Mouse (Mus musculus): ENCODE measurements around the gene Abhd14a.
A peak's percentile ranks its signal among the peaks of the same experiment; 100 is the strongest.
"Not testable (repeated sequence)": the region's sequence is repeated elsewhere in the genome, so short reads cannot be mapped to it uniquely, and the experiment has no call there.

Abhd14a gene

GRCm38 (mm10) chr9:106447348-106447747 is at the start of gene Abhd14a, which contains the start of gene Abhd14b:
Abhd14a (minus strand) TSS chr9:106447678.
Abhd14b (plus strand) TSS chr9:106447459.
- peak; percentile 94 for DNase-seq (ENCODE audit: low spot score)

- DNase-seq (ENCODE audit: low spot score): not testable (repeated sequence)
Measured at GRCm38 (mm10) chr9:106487602-106488001, 40.1 kb upstream of the Abhd14a start.

GRCm38 (mm10) chr9:106485076-106485475 is 37.6 kb upstream of the Abhd14a start:
- DNase-seq (ENCODE audit: low spot score): no peak

- DNase-seq (ENCODE audit: low spot score): no peak
Measured at GRCm38 (mm10) chr9:106483606-106484005, 36.1 kb upstream of the Abhd14a start.

GRCm38 (mm10) chr9:106483136-106483535 is 35.7 kb upstream of the Abhd14a start:
- no peak for DNase-seq (ENCODE audit: low spot score)

- no peak for DNase-seq (ENCODE audit: low spot score)
Measured at GRCm38 (mm10) chr9:106482578-106483115, 35.2 kb upstream of the Abhd14a start.

- no peak for DNase-seq (ENCODE audit: low spot score)
Measured at GRCm38 (mm10) chr9:106481676-106482075, 34.2 kb upstream of the Abhd14a start.

- DNase-seq (ENCODE audit: low spot score): no peak
Measured at GRCm38 (mm10) chr9:106481075-106481474, 33.6 kb upstream of the Abhd14a start.

- no peak for DNase-seq (ENCODE audit: low spot score)
Measured at GRCm38 (mm10) chr9:106480541-106480940, 33.1 kb upstream of the Abhd14a start.

GRCm38 (mm10) chr9:106478101-106478500 is 30.6 kb upstream of the Abhd14a start:
- no peak for DNase-seq (ENCODE audit: low spot score)

GRCm38 (mm10) chr9:106477649-106478048 is 30.2 kb upstream of the Abhd14a start:
- DNase-seq (ENCODE audit: low spot score): no peak

- DNase-seq (ENCODE audit: low spot score): peak; percentile 98
Measured at GRCm38 (mm10) chr9:106476924-106477484, 29.5 kb upstream of the Abhd14a start, which contains the start of gene Parp3. Parp3 (minus strand) TSS chr9:106476949.

- peak; percentile 53 for DNase-seq (ENCODE audit: low spot score)
Measured at GRCm38 (mm10) chr9:106476002-106476923, 28.8 kb upstream of the Abhd14a start.

- DNase-seq (ENCODE audit: low spot score): no peak
Measured at GRCm38 (mm10) chr9:106475663-106476001, 28.2 kb upstream of the Abhd14a start, which contains the start of gene Rrp9. Rrp9 (plus strand) TSS chr9:106475963.

- DNase-seq (ENCODE audit: low spot score): peak; percentile 25
Measured at GRCm38 (mm10) chr9:106475046-106475445, 27.6 kb upstream of the Abhd14a start.

- peak; percentile 74 for DNase-seq (ENCODE audit: low spot score)
Measured at GRCm38 (mm10) chr9:106474456-106474855, 27.0 kb upstream of the Abhd14a start.

- DNase-seq (ENCODE audit: low spot score): peak; percentile 13
Measured at GRCm38 (mm10) chr9:106473753-106474105, 26.3 kb upstream of the Abhd14a start.

GRCm38 (mm10) chr9:106473081-106473752 is 25.7 kb upstream of the Abhd14a start:
- peak; percentile 12 for DNase-seq (ENCODE audit: low spot score)

GRCm38 (mm10) chr9:106472321-106472720 is 24.8 kb upstream of the Abhd14a start:
- DNase-seq (ENCODE audit: low spot score): no peak

- DNase-seq (ENCODE audit: low spot score): peak; percentile 52
Measured at GRCm38 (mm10) chr9:106471892-106472291, 24.4 kb upstream of the Abhd14a start.

- DNase-seq (ENCODE audit: low spot score): no peak
Measured at GRCm38 (mm10) chr9:106470991-106471750, 23.7 kb upstream of the Abhd14a start.

GRCm38 (mm10) chr9:106469776-106470175 is 22.3 kb upstream of the Abhd14a start:
- DNase-seq (ENCODE audit: low spot score): no peak

Measured in ovary, postnatal 36 days (tissue).